Mouse (Mus musculus) right cerebral cortex, adult 2 months (tissue): ENCODE data around the gene Gm17535.
A peak's percentile ranks its signal among the peaks of the same experiment; 100 is the strongest.
"Not testable (repeated sequence)": the region's sequence is repeated elsewhere in the genome, so short reads cannot be mapped to it uniquely, and the experiment has no call there.

Experiments
- DNase-seq, 2 experiments: peaks; one replicate each; pipeline ENCODE4 v3.0.0; 2021 to 2022; ENCODE audit warnings: low spot score in 2 of 2

Gm17535 gene

GRCm38 (mm10) chr9:3034299-3034698 is at the start of gene Gm17535:
Gene Gm17535, plus strand, starts transcription at chr9:3034599.
- not testable (repeated sequence) for DNase-seq

GRCm38 (mm10) chr9:3000445-3000972 is 33.9 kb upstream of the Gm17535 start, which contains the start of gene Gm10722:
Gene Gm10722, plus strand, starts transcription at chr9:3000922.
- peak in 1 of 2 experiments; percentile 5 for DNase-seq

GRCm38 (mm10) chr9:3001006-3001405 is 33.4 kb upstream of the Gm17535 start:
- peak in 1 of 2 experiments; percentile 2 for DNase-seq

- DNase-seq: peak; percentile 79 to 99
Measured at GRCm38 (mm10) chr9:3001948-3002659, 32.3 kb upstream of the Gm17535 start.

- not testable (repeated sequence) for DNase-seq
Measured at GRCm38 (mm10) chr9:3002794-3003396, 31.5 kb upstream of the Gm17535 start, which contains the start of gene Gm11168. Gene Gm11168, plus strand, starts transcription at chr9:3003346.

GRCm38 (mm10) chr9:3006179-3006578 is 28.2 kb upstream of the Gm17535 start:
- DNase-seq: not testable (repeated sequence)

GRCm38 (mm10) chr9:3006636-3007035 is 27.8 kb upstream of the Gm17535 start:
- peak; percentile 86 to 92 for DNase-seq

- DNase-seq: not testable (repeated sequence)
Measured at GRCm38 (mm10) chr9:3007272-3007671, 27.1 kb upstream of the Gm17535 start.

GRCm38 (mm10) chr9:3009331-3009730 is 25.1 kb upstream of the Gm17535 start:
- not testable (repeated sequence) for DNase-seq

GRCm38 (mm10) chr9:3012054-3012621 is 22.3 kb upstream of the Gm17535 start:
- not testable (repeated sequence) for DNase-seq

- not testable (repeated sequence) for DNase-seq
Measured at GRCm38 (mm10) chr9:3012733-3013279, 21.6 kb upstream of the Gm17535 start, which contains the start of gene Gm10721. Gene Gm10721, plus strand, starts transcription at chr9:3013140.

- not testable (repeated sequence) for DNase-seq
Measured at GRCm38 (mm10) chr9:3015354-3015753, 19.0 kb upstream of the Gm17535 start, which contains the start of gene Gm10720. Gene Gm10720, plus strand, starts transcription at chr9:3015654.

GRCm38 (mm10) chr9:3015896-3016295 is 18.5 kb upstream of the Gm17535 start:
- DNase-seq: not testable (repeated sequence)

- DNase-seq: not testable (repeated sequence)
Measured at GRCm38 (mm10) chr9:3017108-3017507, 17.3 kb upstream of the Gm17535 start, which contains the start of gene Gm10719. Gene Gm10719, plus strand, starts transcription at chr9:3017408.

- not testable (repeated sequence) for DNase-seq
Measured at GRCm38 (mm10) chr9:3018944-3019343, 15.5 kb upstream of the Gm17535 start.

- DNase-seq: peak in 1 of 2 experiments; percentile 24
Measured at GRCm38 (mm10) chr9:3019835-3020727, 14.3 kb upstream of the Gm17535 start.

- DNase-seq: peak in 1 of 2 experiments; percentile 65
Measured at GRCm38 (mm10) chr9:3022316-3023008, 11.9 kb upstream of the Gm17535 start.

GRCm38 (mm10) chr9:3023312-3023984 is 11.0 kb upstream of the Gm17535 start, which contains the start of gene Gm10718:
Gene Gm10718, plus strand, starts transcription at chr9:3023547.
- peak in 1 of 2 experiments; percentile 3 for DNase-seq

GRCm38 (mm10) chr9:3023985-3024648 is 10.3 kb upstream of the Gm17535 start:
- DNase-seq: peak; percentile 63 to 67
